Mouse (Mus musculus) c-Kit-positive CD71-negative TER-119-negative erythroid progenitor cells, embryonic 14.5 days (primary cell): ENCODE data around the gene Ccdc160.

Experiments used
- DNase-seq: peaks from one replicate; pipeline ENCODE4 v3.0.0-alpha.2; 2013; ENCODE audit warnings: low read depth

Ccdc160 gene

DNA sequence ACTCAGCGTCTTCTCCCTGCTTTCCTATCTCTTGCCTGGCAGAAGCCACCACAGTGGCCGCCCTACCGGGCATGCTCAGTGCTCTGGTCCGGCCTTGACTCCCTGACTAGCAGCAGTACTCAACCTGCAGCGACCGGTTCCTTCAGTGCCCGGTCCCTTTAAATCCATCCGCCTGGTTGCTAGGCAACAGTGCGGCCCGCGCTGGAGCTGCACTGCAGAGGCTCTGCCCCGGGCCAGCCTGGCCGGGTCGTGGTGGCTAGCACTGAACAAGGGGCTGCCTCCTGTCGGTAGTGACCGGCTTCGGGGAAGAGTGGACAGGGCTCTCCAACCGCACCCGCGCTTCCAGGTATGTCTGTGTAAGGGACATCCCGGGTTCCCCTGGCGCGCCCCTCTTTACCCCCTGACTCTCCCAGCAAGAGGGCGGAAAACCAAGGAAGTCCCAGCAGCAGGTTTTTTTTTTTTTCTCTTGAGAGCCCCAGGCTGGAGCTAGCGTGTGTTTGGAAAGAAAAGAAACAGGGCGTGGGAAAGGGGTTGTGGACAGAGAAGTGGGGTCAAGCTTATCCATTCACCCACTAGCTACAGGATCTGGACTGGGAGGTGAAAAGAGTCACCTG lies at the start of gene Ccdc160:
Gene Ccdc160 (plus strand): TSS at position 221 of the 614 bp plus-strand sequence.
- DNase-seq, result no peak

- DNase-seq, result no peak
Measured at GRCm38 (mm10) chrX:52743781-52744180, 47.2 kb upstream of the Ccdc160 start.

- DNase-seq, result no peak
Measured at GRCm38 (mm10) chrX:52744201-52745051, 46.6 kb upstream of the Ccdc160 start.

GRCm38 (mm10) chrX:52745462-52745861 lies 45.5 kb upstream of the Ccdc160 start:
- DNase-seq, result no peak

DNA sequence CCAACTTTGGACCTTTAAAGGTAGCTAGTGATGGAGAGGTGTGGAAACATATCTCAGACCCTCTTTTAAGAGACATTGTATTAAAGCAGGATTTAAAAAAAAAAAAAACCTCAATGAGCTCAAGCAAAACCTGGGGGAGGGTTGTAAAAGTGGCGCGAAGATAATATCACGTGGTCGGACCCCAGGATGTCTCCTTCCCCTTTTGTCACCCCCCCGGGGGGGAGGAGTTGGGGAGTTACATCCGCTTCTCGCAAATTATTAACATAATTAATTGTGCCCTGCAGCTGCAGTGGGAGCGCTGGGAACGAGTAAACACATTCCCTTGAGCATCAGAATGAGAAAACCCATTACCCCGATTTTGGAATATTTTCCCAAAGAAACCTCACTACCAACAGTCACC lies 45.1 kb upstream of the Ccdc160 start:
- DNase-seq, result no peak

DNA sequence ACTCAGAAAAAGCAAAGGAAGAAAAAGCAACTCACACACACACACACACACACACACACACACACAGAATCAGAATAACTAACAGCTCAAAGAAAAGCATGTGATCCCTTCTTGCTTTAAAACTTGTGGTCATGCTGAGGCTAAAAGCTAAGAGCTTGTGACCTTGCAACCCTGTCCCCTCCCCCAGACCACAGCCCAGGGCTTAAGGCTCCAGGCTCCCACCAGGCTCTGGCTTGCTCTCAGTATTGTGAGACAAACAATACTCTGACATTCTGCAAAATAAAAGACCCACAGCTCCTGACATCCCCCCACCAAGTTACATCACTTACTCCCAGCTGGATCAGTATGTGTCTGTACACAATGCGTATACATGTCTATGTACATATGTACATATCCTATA lies 44.2 kb upstream of the Ccdc160 start:
- no peak for DNase-seq

DNA sequence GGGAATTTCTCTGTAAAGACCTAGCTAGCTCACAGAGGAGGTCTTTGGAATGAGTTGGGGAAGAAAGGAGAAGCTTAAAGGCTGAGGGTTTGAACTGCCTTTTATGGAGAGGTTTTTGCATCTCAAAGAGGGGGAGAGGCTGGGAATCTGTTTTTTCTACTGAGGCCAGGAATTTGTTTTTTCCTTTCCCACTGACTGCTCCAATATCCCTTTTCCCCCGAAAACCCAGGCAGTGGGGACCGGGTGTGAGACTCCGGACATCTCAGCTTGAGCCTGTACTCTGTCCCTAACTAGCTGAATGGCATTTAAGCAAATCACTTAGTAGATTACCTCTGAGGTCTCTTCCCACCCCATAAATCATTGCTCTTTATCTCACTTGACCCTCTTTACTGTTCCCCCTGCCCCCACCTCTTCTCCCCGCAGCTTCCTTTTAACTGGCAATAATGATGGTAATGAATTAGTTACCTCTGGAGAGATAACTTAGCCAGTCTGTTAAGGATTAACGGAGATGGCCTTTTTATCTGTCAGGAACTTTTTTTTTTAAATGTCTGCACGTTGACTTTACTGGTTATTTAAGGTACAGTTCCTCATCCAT lies 37.4 kb upstream of the Ccdc160 start:
- no peak for DNase-seq

DNA sequence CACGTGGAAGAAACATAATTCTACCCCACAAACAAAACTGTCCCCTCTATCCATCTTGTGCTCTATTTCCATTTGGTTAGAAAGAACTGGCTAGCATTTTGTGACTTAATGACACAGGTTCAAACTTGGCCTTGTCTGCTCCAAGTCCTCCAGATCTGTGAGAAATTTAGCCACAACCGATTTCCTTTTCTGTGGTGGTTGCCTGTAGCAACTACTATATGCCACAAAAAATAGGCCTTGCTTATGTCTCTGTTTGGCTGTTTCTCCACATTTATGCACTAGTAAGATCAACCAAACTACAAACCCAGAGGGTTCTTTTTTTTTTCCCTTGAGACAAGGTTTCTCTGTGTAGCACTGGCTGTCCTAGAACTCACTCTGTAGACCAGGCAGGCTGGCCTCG lies 33.8 kb upstream of the Ccdc160 start:
- DNase-seq, result no peak

- DNase-seq, result no peak
Measured at GRCm38 (mm10) chrX:52759232-52759631, 31.8 kb upstream of the Ccdc160 start.

GRCm38 (mm10) chrX:52760191-52760945 lies 30.6 kb upstream of the Ccdc160 start:
- DNase-seq, result no peak

DNA sequence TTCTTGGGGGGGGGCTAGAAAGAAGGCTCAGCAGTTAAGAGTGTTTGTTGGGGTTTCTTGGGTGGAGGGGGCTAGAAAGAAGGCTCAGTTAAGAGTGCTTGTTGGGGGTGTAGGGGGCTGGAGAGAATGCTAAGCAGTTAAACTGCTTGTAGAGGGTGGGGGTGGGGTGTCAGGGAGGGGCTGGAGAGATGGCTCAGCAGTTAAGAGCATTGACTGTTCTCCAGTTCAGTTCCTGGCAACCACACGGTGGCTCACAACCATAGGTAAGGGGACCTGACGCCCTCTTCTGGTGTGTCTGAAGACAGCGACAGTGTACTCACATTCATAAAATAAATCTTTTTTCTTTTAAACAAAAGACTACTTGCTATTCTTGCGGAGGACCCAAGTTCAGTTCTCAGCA lies 28.8 kb upstream of the Ccdc160 start:
- DNase-seq, result no peak

DNA sequence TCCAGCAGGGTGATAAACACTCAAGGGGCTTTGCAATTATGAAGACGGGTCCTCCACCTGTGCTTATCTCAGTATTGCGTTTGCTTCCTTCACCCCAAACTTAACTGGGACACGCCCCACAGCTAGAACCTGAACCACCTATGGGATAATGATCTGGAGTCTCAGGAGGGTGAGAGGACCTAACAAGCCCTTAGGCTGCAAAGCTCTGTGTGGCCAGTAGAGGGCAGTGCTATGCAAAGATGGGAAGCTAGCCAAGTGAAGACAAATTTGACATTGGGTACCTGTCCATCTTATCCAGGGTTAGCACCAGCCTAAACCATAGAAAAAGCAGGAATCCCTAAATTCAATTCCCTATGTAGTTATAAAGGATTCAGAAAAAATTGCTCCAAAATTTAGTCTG lies 15.0 kb upstream of the Ccdc160 start:
- DNase-seq, result peak; percentile 34

GRCm38 (mm10) chrX:52777671-52778070 lies 13.3 kb upstream of the Ccdc160 start:
- no peak for DNase-seq

- no peak for DNase-seq
Measured at GRCm38 (mm10) chrX:52783898-52784297, 7.1 kb upstream of the Ccdc160 start.

GRCm38 (mm10) chrX:52791944-52792719 lies 1.1 kb downstream of the Ccdc160 start:
- no peak for DNase-seq

GRCm38 (mm10) chrX:52792861-52793260 lies 1.9 kb downstream of the Ccdc160 start:
- DNase-seq, result no peak

DNA sequence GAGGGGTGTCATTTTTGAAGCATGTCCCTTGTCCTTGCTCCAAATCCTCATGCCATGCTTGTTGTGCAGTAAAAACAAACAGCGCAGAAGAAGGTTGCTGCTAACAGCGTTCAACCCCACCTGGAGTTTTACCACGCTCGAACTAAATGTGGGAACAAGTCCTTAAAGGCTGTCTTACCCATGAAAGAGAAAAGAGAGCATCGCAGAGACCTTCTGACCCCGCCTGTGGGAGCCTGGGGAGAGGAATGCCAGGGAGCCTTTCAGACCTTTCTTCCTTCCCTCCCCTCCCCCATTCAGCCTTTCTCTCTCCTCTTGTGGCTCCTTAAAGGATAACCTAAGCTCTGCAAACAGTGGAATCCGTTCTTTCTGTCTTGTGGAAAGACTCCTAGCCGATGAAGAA lies 4.8 kb downstream of the Ccdc160 start:
- DNase-seq, result no peak

GRCm38 (mm10) chrX:52797031-52797625 lies 6.1 kb downstream of the Ccdc160 start:
- no peak for DNase-seq

- DNase-seq, result no peak
Measured at GRCm38 (mm10) chrX:52798255-52798654, 7.3 kb downstream of the Ccdc160 start.

- no peak for DNase-seq
Measured at GRCm38 (mm10) chrX:52799566-52799965, 8.6 kb downstream of the Ccdc160 start.

GRCm38 (mm10) chrX:52819338-52819737 lies 28.3 kb downstream of the Ccdc160 start:
- DNase-seq, result no peak
